Mouse (Mus musculus): ENCODE data around the gene Adipor2.
A peak's percentile ranks its signal among the peaks of the same experiment; 100 is the strongest.

Adipor2 gene

DNA sequence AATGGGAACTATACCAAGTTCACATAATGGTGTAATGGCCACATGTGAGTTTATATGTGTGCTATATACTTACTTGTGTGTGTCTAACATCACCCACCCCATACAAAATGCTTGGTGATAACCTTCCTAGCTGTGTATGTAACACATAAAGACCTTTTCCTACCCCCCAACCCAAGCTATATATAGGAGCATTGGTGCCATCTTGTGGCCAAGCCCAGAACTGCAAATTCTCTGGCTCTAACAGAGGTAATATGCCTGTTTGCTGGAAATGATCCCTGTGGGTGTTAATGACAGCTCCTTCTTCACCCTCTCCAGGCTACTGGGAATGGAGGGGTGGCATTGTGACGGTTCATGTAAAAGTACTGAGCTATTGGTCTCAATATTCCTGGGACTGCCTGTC lies 69.3 kb downstream of the Adipor2 start:
- DNase-seq (ENCODE audit: low spot score in 2 of 2) = peak; percentile 63 to 88

DNA sequence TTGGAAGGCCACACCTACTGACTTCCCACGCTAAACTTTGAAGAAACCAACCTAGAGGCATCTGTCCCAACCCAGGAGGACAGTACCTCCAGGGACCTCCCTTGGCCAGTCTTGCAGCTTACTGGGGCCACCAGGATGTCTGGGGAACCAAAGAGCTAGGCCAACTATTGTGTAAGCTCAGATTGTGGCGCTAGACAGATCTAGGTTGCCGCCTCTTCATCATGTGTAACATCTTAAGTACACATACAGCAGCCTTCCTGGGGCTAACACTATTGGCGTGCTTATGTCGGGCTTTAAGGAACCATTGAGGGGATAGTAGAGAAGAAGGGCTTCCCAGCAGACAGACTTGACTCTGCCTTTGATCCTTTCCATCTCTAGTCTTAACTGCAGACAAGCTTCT lies 69.7 kb downstream of the Adipor2 start:
- no peak for DNase-seq (ENCODE audit: low spot score in 2 of 2)

DNA sequence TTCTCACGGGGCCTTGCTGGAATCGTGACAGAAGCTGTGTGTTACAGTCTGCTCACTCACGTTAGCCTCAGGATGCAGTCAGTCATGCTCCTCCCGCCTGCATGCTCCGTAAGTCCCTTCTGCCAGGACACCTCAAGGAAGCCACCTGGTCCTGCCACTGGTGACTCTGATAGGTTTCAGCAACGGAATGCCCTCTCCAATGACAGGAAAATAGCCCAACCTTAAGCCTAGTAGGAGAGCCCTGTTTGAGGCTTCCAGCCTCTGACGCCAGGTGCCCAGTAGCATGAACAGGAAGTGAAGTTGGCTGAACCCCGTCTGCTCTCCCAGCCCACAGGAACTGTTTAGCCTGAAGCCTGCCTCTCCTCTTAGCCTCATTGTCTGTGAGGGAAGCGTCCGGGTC lies 71.2 kb downstream of the Adipor2 start:
- no peak for DNase-seq (ENCODE audit: low spot score in 2 of 2)

DNA sequence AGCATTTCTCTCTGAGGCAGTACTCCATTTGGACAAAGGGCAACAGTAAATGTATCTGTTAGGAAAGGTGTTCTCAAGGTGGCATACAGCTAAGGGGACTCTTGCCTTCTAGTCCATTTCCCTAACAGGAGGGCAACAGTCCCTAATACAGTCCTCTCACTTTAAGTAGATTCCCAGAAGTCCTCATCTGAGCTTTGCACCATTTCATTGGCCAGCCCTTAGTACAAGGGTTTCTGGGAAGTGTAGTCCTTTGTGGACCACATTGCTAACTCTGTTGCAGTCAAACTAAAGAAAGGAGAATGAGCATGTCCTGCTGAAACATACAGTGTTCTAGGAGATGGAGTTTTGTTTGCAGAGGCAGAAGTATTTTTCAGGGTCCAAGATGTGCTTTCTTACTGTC lies 76.1 kb downstream of the Adipor2 start:
- DNase-seq (ENCODE audit: low spot score in 2 of 2) = no peak

DNA sequence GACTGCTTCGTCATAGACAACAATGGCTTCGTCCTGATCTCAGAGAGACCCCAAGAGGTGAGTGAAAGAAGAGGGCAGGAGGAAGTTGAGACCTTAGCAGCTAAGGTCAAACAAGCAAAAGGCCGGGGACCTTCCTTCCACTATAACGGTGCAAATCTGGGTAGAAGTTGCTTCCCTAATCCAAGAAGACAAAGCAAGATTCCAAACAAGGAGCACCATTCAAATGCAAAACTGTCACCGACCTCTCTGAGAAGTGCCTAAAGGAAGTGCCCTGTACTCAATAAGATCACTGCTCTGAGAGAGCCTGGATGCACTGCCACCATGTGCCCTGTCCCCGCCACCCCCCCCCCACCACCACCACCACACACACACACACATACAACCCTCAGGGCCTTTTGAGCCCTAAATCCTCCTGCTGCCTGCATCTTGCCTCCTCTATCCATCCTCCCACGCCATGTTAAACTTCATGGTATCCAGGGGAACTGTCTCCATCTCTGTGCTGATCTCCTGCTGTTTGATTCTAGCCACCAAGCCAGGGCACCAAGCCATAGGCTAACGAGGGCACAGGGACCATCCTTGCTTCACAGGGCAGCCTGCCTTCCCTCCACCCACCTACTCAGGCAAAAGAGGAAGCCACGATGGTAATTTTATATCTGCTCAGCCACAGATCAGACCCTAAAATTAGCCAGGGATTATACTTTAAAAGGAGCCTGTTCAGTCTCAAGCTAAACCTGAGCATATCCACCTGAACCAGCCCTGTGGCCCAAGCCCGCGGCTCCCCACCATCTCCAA lies 79.2 kb downstream of the Adipor2 start:
- no peak for DNase-seq (ENCODE audit: low spot score in 2 of 2)

DNA sequence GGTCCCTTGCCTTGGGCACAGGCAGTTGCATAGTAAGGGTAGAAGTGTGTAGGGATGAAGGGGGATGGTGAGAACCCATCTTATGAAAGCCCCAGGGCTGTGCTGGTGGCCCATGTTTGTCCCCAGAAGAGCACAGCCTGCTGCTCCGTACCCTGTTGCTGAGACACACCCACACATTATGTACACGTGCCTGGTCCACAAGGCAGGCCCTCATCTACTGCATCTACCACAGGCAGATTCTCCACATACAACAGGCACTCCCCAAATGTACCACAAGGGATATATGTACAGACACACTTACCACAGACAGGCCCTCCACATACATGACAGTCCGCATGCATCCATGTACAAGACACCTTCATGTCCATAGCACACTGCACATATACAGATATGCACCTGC lies 80.2 kb downstream of the Adipor2 start:
- no peak for DNase-seq (ENCODE audit: low spot score in 2 of 2)

DNA sequence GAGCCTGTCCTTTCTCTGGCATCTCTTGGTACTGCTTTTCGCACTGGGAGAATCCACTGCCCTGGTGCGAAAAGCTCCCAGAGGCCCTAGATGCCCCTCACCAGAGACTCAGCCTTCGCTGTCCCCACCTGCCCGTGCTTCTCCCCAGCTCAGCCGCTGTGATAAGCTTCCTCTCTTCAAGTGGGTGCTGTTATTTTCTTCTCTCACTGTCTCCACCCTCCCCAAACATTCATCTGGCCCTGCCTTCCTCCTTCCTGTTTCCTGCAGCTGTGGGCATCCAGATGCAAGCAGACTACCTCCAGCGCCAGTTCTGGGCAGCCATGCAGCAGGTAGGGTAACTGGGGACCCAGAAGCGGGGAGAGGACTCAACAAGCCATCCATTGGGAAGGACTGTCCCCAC lies 81.4 kb downstream of the Adipor2 start:
- no peak for DNase-seq (ENCODE audit: low spot score in 2 of 2)

DNA sequence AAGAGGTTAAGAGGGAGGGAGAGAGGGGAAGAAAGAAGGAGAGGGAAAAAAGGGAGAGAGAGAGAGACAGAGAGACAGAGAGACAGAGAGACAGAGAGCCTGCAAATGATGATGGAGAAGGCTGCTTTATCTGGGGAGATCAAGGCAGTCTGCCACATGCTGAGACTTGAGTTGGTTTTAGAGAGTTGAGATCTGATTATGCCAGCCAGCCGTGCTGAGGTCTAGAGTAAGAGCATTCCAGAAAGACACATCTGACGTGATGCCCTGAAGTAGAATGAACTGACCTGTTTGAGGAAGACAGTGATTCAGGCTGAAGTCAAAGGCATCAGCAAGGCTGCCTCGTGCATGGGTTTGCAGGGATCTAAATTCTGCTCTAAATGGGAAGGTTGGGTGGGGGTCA lies 83.7 kb downstream of the Adipor2 start:
- DNase-seq (ENCODE audit: low spot score in 2 of 2) = no peak

DNA sequence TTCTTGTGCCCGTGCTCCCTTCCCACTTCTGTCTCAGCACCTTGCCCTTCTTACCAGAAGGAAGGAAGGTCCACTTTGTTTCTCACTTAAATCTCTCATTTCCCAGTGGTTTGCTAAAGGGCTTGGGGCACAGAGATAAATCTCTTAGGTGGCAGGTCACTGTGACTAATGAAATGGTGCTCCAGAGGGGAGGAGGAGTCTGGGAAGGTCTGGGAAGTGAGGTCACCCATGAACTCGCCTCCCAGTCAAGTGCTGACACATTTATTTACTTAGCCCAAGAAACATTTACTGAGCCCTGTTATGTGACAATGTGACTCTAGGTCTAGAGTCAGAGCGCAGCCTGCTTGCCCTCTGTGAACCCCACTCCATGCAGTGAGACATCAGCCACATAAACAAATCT lies 84.3 kb downstream of the Adipor2 start:
- DNase-seq (ENCODE audit: low spot score in 2 of 2) = no peak

DNA sequence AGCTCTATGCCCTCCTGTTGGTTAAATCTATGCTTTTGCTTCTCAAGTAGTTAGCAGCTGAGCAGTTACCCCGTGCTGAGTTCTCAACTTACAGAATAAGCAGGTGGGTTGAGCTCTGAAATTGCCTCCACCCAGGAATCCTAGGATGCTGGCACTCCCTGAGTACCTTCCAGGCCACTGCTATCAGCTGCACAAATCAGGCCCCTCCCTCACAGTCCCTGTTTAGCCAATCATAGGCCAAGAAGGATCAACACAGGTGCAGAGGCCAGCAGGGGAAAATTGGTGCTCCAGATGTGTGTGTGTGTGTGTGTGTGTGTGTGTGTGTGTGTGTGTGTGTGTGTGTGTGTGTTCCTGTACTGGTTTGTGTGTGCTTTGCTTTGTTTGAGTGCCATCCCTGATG lies 85.4 kb downstream of the Adipor2 start:
- DNase-seq (ENCODE audit: low spot score in 2 of 2) = no peak

DNA sequence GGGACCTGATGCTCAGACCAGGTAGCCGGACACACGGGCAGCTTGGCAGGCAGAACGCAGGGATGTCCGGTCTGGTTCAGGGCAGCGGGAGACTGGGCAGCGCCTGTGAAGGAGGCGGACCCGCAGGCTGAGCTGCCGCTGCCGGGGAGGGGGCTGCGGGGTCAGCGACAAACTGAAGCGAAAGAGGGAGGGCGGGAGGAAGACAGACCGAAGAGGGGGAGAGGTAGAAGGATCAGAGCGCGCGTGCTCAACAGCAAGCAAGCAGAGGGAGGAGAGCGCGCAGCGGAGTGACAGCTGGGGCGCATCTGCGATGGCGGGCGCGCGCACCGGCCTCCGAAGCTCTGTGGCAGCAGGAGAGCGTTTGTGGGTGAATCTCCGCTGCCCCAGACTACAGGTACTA lies 87.0 kb downstream of the Adipor2 start, which contains the start of gene Lrtm2:
TSS of gene Lrtm2 (minus strand) at position 261 of the 400 bp plus-strand sequence.
- DNase-seq (ENCODE audit: low spot score in 2 of 2) = peak in 1 of 2 experiments; percentile 57

DNA sequence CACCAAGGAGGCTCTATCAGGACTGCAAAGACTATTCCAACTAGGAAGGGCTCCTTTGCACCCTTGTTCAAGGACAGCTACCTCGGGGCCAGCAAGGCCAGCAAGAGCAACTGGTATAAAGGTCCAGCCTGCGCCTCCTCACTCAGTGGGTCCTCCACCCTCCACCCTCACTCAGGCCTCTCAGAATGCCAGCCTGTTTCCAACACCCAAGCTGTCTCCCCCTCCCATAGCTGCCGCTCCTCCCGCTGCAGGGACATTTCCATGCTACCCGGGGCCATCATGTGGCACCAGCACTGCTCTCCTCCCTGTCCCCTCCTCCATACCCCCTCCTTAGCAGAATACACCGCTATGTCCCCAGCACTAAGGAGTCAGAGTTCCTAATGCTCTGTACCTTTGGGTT lies 87.6 kb downstream of the Adipor2 start:
- DNase-seq (ENCODE audit: low spot score in 2 of 2) = no peak

DNA sequence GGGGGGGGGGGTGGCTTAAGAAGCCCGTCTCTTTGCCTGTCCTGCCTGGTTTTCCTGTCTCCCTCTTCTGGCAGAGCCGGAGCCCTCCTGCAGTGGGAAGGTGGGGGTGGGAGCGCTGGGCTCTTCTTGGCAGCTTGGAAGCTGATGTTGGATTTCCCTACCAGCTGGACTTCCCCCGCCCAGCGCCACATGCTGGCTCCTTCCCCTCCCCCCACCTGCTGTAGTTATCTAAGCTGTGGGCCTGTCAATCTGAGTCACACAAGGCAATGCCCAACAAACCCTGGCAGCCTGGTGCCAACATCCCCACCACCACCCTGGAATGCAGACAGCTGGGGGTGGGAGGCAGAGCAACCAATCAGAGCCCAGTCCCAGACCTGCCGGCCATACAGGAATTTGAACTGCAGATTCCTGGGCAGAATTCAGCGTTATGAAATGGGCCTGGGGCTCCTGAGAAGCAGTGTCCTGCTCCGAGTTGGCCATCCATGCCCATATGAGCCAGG lies 88.2 kb downstream of the Adipor2 start:
- DNase-seq (ENCODE audit: low spot score in 2 of 2) = peak; percentile 76 to 89

DNA sequence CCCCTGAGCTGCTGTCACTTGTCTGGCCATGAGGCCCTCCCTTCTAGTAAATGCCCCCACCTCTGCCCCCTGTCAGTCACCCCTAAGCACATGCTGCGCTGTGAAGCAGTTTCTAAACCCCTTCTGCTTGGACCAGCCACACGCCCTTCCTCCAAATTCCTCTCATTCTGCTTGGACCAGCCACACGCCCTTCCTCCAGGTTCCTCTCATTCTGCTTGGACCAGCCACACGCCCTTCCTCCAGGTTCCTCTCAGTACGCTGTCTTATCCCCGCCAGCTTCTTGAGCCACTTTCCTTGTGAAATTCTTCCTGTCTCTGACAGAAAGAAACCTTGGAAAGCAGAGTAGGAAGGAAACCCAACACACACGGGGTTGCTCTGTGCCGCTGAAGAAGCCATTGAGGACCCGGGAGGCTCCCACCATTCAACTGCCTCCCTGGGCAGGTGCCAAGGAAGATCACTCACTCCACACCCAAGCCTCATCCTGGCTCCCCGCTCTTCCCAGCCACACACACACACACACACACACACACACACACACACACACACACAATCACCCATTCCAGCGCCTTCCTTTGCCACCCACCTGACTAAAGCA lies 88.9 kb downstream of the Adipor2 start:
- no peak for DNase-seq (ENCODE audit: low spot score in 2 of 2)

DNA sequence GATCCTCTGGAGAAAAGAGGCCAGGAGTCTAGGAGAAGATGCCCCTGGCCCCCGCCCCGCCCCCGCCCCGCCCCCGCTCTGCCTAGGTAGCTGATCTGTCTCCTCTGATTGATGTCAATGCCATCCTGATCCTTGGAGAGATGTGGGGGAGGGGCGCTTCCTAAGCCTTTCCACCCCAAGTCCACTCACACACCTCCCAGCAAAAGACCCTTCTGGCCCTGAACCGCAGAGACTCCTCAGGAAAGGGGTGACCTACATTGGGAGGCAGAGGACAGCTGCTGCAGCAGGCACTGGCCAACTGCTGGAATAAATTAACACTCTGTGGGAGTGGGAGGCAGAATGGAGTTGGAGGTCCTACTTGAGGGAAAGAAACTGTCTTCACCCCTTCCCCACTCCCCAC lies 91.0 kb downstream of the Adipor2 start:
- DNase-seq (ENCODE audit: low spot score in 2 of 2) = no peak

DNA sequence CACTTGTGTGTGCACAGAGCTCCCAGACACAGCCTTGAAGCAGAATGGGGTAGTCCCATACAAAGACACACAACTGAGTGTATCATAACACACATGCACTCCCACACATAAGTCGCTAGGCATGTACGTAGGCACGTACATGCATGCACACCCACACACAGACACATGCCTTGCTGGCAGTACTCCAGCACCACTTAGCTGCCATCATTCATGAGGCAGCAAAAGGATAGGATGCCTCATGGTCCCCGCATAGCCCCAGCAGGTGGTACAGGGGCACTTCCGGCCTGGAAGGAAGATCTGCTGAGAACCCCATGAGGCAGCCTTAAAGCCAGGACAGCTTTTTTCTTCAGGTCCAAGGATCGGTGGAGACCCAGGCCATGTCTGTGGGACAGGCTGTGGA lies 91.5 kb downstream of the Adipor2 start:
- DNase-seq (ENCODE audit: low spot score in 2 of 2) = no peak

DNA sequence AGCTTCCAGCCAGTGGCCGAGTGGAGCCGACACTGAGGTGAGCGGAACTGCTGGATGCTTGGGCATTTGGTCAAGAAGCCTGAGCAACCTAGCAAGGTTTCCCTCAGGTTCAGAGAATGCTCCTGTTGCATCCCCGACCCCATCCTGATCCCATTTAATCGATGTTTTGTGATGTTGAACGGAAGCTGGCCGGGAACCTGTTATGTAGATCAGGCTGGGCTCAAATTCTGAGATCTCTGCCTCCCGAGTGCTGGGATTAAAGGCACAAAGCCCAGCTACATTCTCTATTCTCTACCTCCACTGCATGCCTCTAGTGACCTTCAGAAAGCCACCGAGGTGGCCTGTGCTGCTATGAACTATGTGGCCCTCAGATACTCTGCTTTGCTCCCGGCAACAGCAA lies 92.7 kb downstream of the Adipor2 start:
- DNase-seq (ENCODE audit: low spot score in 2 of 2) = no peak

DNA sequence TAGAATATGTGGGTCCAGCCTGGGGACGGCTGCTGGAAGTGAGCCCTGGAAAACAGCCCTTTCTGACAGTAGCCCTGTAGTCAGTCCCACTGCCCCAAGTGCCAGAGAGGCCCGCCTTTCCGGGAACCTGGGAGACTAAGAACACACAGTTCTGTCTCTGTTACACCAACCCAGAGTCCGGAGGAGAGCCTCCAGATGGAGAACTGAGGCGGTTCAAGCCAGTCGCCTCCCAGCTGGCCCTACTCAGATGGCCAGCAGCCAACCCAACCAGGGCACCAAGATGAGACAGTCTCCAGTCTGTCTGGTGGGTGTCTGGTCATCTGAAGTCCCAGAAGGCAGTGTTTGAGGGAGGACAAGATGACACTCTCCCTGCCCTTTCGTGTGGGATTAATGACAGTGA lies 95.8 kb downstream of the Adipor2 start:
- no peak for DNase-seq (ENCODE audit: low spot score in 2 of 2)

DNA sequence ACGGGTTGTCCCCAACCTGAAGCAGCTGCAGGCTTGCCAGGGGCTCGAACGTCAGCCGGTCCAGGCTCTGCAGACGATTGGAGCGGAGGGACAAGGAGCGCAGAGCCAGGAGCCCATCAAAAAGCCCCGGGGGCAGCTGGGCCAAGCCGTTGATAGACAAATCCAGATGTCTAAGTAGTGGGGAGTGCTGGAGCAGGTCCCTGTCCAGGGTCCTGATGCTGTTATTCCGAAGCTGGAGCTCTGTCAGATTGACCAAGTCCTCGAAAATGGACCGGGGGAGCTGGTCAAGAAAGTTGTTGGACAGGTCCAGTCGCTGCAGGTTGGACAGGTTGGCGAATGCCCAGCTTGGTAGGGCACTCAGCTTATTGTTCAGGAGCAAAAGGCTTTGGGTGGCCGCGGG lies 97.0 kb downstream of the Adipor2 start:
- no peak for DNase-seq (ENCODE audit: low spot score in 2 of 2)

DNA sequence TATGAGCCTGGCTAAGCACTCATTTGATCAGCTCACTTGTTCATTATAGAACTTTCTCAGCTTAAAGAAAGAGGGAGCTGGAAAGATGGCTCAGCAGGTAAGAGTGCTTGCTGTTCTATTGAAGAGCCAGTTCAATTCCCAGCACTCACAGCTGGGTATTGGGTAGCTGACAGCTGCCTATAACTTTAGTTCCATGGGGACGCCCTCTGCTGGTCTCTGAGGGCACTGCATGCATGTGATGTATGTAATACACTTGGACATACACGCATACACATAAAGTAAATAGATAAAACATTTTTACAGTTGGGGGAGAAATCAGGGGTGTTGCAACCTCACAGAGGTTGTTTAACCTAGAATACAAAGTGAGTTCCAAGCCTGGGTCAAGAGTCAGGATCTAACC lies 98.1 kb downstream of the Adipor2 start:
- DNase-seq (ENCODE audit: low spot score in 2 of 2) = no peak

DNA sequence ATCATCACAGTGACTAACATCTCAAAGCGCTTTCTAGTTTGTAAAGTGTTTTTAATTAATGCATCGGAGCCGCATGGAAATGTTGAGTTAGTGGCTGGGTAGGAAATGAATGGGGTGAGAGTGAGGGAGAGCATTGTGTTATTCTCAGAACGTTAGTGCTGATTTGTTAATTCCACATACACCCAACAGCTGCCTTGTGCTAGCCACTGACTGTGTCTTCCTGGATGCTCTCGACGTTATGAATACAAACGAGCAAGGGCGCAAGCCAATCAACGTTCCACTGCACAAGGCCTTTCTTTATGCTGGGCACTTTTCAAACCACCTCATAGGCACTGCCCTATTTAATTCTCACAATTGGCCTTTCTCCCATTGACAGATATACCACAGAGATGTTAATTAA lies 98.8 kb downstream of the Adipor2 start:
- DNase-seq (ENCODE audit: low spot score in 2 of 2) = no peak

DNA sequence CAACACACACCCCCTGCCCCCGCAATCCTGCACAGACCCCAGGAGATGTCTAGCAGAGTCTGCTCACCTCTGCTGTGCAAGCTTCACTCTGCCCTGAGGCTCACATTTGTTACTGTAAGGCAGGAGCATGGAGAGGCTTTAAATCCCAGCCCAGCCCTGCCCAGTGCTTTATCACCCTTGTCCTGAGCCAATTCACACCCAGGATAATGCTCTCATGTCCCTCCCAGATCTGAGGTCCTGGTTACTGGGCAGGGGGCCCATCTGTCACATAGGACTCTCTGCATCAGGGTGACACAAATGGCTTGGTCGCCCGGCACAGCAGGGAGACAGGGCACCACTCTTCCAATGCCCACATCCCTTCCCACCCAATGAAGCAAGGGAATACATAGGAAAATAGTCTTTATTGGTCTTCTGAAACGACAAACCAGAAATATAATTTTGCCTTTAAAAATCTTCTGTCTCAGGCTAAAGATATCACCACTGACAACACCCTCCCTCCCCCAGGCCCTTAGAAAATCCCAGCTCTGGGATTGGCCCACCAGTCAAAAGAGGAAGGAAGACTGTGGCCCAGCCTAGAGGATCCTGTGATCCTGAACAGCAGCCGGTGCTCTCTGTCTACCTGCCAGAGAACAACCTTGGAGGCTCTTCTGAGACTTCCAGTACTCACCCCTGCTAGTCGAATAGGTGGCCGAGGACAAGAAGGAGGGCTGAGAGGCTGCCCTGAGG lies 102.6 kb downstream of the Adipor2 start:
- DNase-seq (ENCODE audit: low spot score in 2 of 2) = no peak

Data from frontal cortex, postnatal 14 days (tissue).